Mouse (Mus musculus): Measurements from ENCODE around the gene Suco. TPM values are rescaled to one million over a fixed set of nuclear protein-coding genes. Genes with fewer than 3 reads are reported as not detected.

Suco gene
- 26.4 and 28.2 TPM in 2 replicates for polyA plus RNA-seq (2014; fragmentation: Nextera tagmentation; extraction: Ambion mirVana)

DNA sequence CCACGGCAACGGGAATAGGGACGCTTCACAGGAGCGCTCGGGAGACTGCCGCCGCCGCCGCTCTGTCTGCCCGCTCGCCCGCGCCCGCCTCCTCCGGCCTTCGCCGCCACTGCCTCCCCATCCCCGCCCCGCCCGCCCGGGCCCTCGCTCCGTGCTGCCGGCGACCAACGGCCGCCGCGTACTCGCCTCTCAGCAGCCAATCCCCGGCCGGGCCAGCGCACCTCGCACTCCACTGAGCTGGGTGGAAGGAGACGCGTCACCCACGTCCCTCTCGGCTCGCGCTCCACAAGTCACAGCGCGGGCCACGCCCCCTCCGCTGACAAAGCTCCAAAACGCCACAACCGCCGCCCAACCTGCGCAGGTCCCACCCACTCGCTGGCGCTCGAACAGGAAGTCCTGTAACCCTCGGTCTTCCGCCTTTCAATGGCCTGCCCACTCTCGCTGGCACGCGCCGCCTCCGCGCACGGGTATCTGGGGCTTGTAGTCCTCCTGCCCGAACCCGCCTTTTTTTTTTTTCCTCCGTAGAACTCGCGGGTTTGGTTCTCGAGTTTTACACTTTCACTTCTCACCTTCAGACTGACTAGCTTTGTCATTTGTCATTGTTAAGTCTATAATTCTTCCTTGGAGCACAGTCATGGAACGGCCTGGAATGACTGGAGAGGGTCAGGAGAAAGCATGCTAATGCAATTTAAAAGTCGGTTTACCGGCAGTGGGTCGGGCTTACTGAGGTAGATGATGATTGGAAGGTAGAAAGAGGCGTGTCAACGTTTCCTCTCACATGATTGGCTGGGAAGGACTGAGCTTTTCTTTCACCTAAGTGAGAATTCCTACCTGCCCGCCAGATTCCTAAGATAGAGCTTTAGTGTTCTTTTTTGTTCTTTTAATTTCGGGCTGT lies at the start of gene Suco:
TSS of gene Suco (minus strand) at position 130 of the 895 bp plus-strand sequence.
- peak within 1 kb of the TSS; percentile 91 for H3K4me3 ChIP-seq (ENCODE audit: low read depth, low read length)
- H3K9me3 ChIP-seq (ENCODE audit: control insufficient read depth, low read depth, low read length) = no peaks in the 10 kb centered on the region
- peak within 1 kb of the TSS; percentile 97 for H3K27ac ChIP-seq (ENCODE audit: low read length)
- H3K4me1 ChIP-seq (ENCODE audit: control insufficient read depth, insufficient read depth, low read length) = peaks cover 9% of the 10 kb centered on the region
- no peaks in the 10 kb centered on the region for H3K27me3 ChIP-seq (ENCODE audit: control insufficient read depth, insufficient read depth, low read length)
- WGBS = under 1% methylated on average over 67 of the region's 74 CpGs
- H3K36me3 ChIP-seq (ENCODE audit: control insufficient read depth, insufficient read depth, low read length) = no peaks in the 10 kb centered on the region
- H3K4me2 ChIP-seq (replicated peaks; ENCODE audit: low read depth, low read length) = peak within 1 kb of the TSS; percentile 85
- ATAC-seq (ENCODE audit: insufficient number of reproducible peaks, insufficient read depth, low FRiP score, low read depth) = peak; percentile 99
- H3K9ac ChIP-seq (replicated peaks; ENCODE audit: low read depth, low read length) = peak within 1 kb of the TSS; percentile 83

DNA sequence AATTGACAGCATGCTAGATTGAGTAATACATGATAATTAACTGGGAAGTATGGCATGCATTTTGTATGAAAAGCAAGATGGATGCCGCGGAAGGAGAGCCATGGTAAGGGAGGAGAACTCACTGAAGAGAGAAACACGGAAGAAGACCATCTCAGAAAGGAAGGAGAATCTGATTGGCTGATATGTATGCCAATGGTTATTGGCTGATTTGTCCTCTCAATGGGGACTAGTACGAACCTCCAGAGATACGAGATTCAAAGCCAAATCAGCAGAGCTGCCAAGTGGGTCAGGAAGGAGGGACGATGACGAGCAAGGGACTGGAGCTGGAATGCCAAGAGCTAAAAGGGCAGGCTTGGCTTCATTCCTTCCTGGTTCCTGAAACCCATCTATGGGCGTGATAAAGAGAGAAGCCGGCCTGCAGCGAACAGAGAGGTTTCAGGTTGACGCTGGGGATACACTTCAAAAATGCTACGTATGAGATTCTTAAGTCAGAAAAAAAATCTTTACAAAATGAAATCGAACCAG lies 48.9 kb upstream of the Suco start:
- Histone ChIP-seq H3K9me3 (ENCODE audit: control insufficient read depth, low read depth, low read length) (no peaks in the 10 kb centered on the region), H3K27ac (ENCODE audit: low read length) (no peak overlapping the region), H3K4me2 (replicated peaks; ENCODE audit: low read depth, low read length) (no peak overlapping the region), H3K4me1 (ENCODE audit: control insufficient read depth, insufficient read depth, low read length) (no peaks in the 10 kb centered on the region), H3K9ac (replicated peaks; ENCODE audit: low read depth, low read length) (no peak overlapping the region), H3K4me3 (ENCODE audit: low read depth, low read length) (no peak overlapping the region), H3K36me3 (ENCODE audit: control insufficient read depth, insufficient read depth, low read length) (no peaks in the 10 kb centered on the region), H3K27me3 (ENCODE audit: control insufficient read depth, insufficient read depth, low read length) (no peaks in the 10 kb centered on the region)
- no peak for ATAC-seq (ENCODE audit: insufficient number of reproducible peaks, insufficient read depth, low FRiP score, low read depth)
- 78% methylated on average over 13 of the region's 13 CpGs for WGBS

DNA sequence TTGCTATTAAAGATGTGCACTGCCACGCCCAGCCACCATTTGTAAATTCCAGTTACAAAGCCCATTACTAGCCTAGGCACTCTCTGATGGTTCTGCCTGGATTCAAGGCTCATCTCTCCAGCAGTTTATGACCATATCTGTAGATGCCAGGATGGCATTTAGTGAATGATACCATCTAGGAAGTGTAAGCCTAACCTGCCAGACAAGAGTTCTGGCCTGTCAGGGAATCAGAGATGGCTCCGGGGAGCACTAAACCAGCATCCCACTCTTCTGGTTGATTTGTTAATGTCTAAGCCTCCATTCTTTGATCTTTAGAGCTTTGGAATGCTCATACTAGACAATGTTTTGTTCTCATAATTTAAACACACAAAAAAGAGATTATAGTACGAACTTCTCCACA lies 47.8 kb upstream of the Suco start:
- H3K27ac ChIP-seq (ENCODE audit: low read length) = no peak overlapping the region
- no peak overlapping the region for H3K4me2 ChIP-seq (replicated peaks; ENCODE audit: low read depth, low read length)
- WGBS = 70% methylated on average over 3 of the region's 3 CpGs
- H3K9me3 ChIP-seq (ENCODE audit: control insufficient read depth, low read depth, low read length) = no peaks in the 10 kb centered on the region
- ATAC-seq (ENCODE audit: insufficient number of reproducible peaks, insufficient read depth, low FRiP score, low read depth) = no peak
- H3K9ac ChIP-seq (replicated peaks; ENCODE audit: low read depth, low read length) = no peak overlapping the region
- no peaks in the 10 kb centered on the region for H3K36me3 ChIP-seq (ENCODE audit: control insufficient read depth, insufficient read depth, low read length)
- H3K4me1 ChIP-seq (ENCODE audit: control insufficient read depth, insufficient read depth, low read length) = no peaks in the 10 kb centered on the region
- no peaks in the 10 kb centered on the region for H3K27me3 ChIP-seq (ENCODE audit: control insufficient read depth, insufficient read depth, low read length)
- no peak overlapping the region for H3K4me3 ChIP-seq (ENCODE audit: low read depth, low read length)

DNA sequence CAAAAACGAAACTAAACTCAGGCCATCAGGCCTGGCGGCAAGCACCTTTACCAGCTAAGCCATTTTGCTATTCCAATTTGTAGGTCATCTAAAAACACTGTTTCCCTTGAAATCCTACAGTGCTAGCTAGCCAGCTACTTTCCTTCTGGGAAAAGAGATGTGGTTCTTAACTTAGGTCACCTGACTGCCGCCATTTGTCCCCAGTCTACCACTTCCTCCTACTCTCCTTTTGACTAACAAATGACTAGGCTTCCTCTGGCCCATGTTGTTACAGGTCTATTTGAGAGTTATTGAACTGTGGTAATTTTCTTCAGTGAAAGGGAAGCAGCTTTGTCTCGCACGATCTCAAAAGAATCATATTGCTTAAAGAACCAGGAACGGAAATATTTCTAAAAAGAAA lies 45.4 kb upstream of the Suco start:
- H3K4me3 ChIP-seq (ENCODE audit: low read depth, low read length) = no peak overlapping the region
- 85% methylated on average over 6 of the region's 6 CpGs for WGBS
- H3K9me3 ChIP-seq (ENCODE audit: control insufficient read depth, low read depth, low read length) = no peaks in the 10 kb centered on the region
- no peak for ATAC-seq (ENCODE audit: insufficient number of reproducible peaks, insufficient read depth, low FRiP score, low read depth)
- no peaks in the 10 kb centered on the region for H3K36me3 ChIP-seq (ENCODE audit: control insufficient read depth, insufficient read depth, low read length)
- H3K27me3 ChIP-seq (ENCODE audit: control insufficient read depth, insufficient read depth, low read length) = no peaks in the 10 kb centered on the region
- no peak overlapping the region for H3K9ac ChIP-seq (replicated peaks; ENCODE audit: low read depth, low read length)
- no peaks in the 10 kb centered on the region for H3K4me1 ChIP-seq (ENCODE audit: control insufficient read depth, insufficient read depth, low read length)
- no peak overlapping the region for H3K27ac ChIP-seq (ENCODE audit: low read length)
- no peak overlapping the region for H3K4me2 ChIP-seq (replicated peaks; ENCODE audit: low read depth, low read length)

DNA sequence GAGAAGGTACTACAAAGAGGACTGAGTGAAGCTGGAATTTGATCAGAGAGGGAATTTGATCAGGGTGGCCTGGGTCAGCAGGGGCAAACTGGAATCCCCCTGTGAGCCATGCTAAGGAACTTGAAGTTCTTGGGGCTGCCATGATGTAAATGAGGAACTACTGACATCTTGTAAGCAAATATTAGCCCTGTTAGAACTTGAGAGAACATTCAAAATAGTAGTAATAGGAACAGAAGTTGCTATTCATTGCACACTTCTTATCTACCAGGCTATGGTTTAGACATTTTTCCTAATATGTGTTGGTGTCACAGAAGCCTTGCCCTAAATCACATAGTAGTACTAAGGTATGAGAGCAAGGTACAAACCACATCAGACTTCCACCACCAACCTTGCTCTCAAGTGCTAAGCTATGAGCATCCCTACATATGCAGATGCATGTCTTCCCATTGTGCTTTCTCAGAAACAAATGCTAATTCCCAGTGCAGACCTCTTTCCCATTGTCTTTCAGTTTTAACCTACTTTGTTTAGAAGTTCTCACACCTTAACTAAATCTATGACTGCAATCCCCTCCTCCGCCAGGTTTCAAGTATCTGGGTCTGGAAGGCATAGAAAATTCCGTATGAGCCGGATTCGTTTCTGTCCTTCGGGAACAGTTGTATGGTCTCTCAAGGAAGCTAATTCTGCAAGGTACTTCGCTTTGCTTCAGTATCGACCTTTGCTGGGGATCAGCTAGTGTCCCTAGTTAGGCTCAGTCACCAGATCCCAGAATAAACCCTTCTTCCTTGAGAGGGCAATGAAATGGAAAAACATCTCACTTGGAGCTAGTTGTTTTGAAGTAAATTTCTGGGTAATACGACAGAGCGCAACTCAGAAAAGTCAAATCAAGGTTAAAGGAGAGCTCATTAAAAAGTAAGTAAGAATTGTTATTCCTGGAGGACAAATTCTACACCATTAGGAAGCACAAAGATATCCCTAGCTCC lies 44.3 kb upstream of the Suco start:
- Histone ChIP-seq H3K4me3 (ENCODE audit: low read depth, low read length) (no peak overlapping the region), H3K9me3 (ENCODE audit: control insufficient read depth, low read depth, low read length) (no peaks in the 10 kb centered on the region), H3K27me3 (ENCODE audit: control insufficient read depth, insufficient read depth, low read length) (no peaks in the 10 kb centered on the region), H3K36me3 (ENCODE audit: control insufficient read depth, insufficient read depth, low read length) (no peaks in the 10 kb centered on the region), H3K4me1 (ENCODE audit: control insufficient read depth, insufficient read depth, low read length) (no peaks in the 10 kb centered on the region), H3K4me2 (replicated peaks; ENCODE audit: low read depth, low read length) (no peak overlapping the region), H3K27ac (ENCODE audit: low read length) (no peak overlapping the region), H3K9ac (replicated peaks; ENCODE audit: low read depth, low read length) (no peak overlapping the region)
- ATAC-seq (ENCODE audit: insufficient number of reproducible peaks, insufficient read depth, low FRiP score, low read depth) = no peak
- 91% methylated on average over 9 of the region's 9 CpGs for WGBS

DNA sequence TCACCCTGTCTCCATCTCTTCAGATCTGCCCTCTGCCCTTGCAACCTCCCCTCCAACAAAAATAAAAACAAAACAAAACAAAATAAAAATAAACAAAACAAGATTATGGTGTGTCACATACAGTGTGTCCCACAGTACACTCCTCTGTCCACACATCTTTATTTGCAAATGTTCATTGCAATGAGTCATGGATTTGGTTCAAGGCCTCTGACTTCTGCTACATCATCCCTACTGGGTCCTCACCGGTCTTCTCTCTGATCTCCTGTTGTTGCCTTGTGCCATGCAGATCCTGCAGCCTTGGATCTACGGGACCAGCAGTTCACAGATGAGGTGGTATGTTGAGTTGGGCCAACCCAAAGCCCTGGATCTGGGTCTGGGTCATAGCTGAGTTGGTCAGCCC lies 43.1 kb upstream of the Suco start:
- Histone ChIP-seq H3K4me3 (ENCODE audit: low read depth, low read length) (no peak overlapping the region), H3K27ac (ENCODE audit: low read length) (no peak overlapping the region), H3K27me3 (ENCODE audit: control insufficient read depth, insufficient read depth, low read length) (no peaks in the 10 kb centered on the region), H3K4me2 (replicated peaks; ENCODE audit: low read depth, low read length) (no peak overlapping the region), H3K4me1 (ENCODE audit: control insufficient read depth, insufficient read depth, low read length) (no peaks in the 10 kb centered on the region), H3K36me3 (ENCODE audit: control insufficient read depth, insufficient read depth, low read length) (no peaks in the 10 kb centered on the region), H3K9me3 (ENCODE audit: control insufficient read depth, low read depth, low read length) (no peaks in the 10 kb centered on the region), H3K9ac (replicated peaks; ENCODE audit: low read depth, low read length) (no peak overlapping the region)
- 94% methylated on average over 2 of the region's 2 CpGs for WGBS
- no peak for ATAC-seq (ENCODE audit: insufficient number of reproducible peaks, insufficient read depth, low FRiP score, low read depth)

DNA sequence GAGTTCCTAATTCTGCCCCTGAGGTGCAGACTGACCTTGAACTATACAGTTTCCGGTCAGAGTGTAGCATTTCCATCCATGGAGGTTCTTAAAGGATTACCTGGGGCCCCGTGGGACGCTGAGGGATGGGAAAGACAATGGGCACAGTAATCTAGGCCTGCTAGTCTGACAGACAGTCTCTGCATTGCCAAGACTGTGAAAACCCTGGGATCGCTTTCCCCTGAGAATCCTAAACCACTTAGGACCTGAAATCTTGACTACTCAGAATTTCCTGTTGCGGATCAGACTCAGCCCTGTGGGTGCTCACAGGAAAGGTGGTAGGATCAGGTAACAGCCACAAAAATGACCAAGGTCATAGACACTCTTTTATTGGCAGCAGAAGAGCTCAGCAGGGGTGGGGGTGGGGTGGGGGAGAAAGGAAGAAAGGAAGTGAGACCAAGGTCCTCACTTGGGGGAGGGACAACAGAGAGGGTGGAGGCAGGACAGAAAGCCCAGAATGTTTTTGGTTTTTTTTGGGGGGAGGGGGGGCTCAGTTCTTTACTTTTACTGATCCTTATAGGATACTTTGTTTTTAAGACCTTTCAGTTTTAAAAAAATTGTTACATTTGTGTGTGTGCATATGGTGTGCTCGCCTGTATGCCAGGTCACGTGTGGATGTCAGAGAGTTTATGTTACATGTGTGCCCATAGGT lies 42.3 kb upstream of the Suco start:
- H3K4me1 ChIP-seq (ENCODE audit: control insufficient read depth, insufficient read depth, low read length) = no peaks in the 10 kb centered on the region
- H3K27ac ChIP-seq (ENCODE audit: low read length) = no peak overlapping the region
- H3K4me2 ChIP-seq (replicated peaks; ENCODE audit: low read depth, low read length) = no peak overlapping the region
- WGBS = 53% methylated on average over 7 of the region's 7 CpGs
- H3K27me3 ChIP-seq (ENCODE audit: control insufficient read depth, insufficient read depth, low read length) = no peaks in the 10 kb centered on the region
- no peak overlapping the region for H3K9ac ChIP-seq (replicated peaks; ENCODE audit: low read depth, low read length)
- no peaks in the 10 kb centered on the region for H3K36me3 ChIP-seq (ENCODE audit: control insufficient read depth, insufficient read depth, low read length)
- no peaks in the 10 kb centered on the region for H3K9me3 ChIP-seq (ENCODE audit: control insufficient read depth, low read depth, low read length)
- no peak for ATAC-seq (ENCODE audit: insufficient number of reproducible peaks, insufficient read depth, low FRiP score, low read depth)
- no peak overlapping the region for H3K4me3 ChIP-seq (ENCODE audit: low read depth, low read length)

Measured in stomach, embryonic 14.5 days (tissue).